Mouse (Mus musculus) myocyte (in vitro differentiated cells): Measurements from ENCODE around the gene Camkk1. TPM values are rescaled to one million over a fixed set of nuclear protein-coding genes. Genes with fewer than 3 reads are reported as not detected.

ENCODE experiments used
- H3K27me3 ChIP-seq: one replicate; pipeline ENCODE4 v1.6.1; 2011; ENCODE audit not compliant: control insufficient read depth, insufficient read depth, insufficient read length
- H3K36me3 ChIP-seq: one replicate; pipeline ENCODE4 v1.6.1; 2011; ENCODE audit not compliant: control insufficient read depth, insufficient read depth
- H3K4me2 ChIP-seq: one replicate; pipeline ENCODE4 v1.6.1; 2011; ENCODE audit warnings: low read depth, control low read depth
- H3K4me3 ChIP-seq: one replicate; pipeline ENCODE4 v1.5.1; 2011; ENCODE audit warnings: mild to moderate bottlenecking, control low read depth, moderate library complexity
- H3K79me2 ChIP-seq: one replicate; pipeline ENCODE4 v1.6.1; 2011; ENCODE audit not compliant: control insufficient read depth, insufficient read depth
- H3ac ChIP-seq: one replicate; pipeline ENCODE4 v1.6.1; 2011; ENCODE audit not compliant: control insufficient read depth, insufficient read length
- CEBPB ChIP-seq: IDR thresholded peaks from 2 replicates; pipeline ENCODE4 v1.6.1; 2011; ENCODE audit warnings: mild to moderate bottlenecking, moderate library complexity; ENCODE audit not compliant: poor library complexity, insufficient read depth, severe bottlenecking
- E2F4 ChIP-seq: IDR thresholded peaks from one replicate; pipeline ENCODE4 v1.6.1; 2011; ENCODE audit warnings: mild to moderate bottlenecking, control low read depth, moderate library complexity; ENCODE audit not compliant: insufficient read depth
- MAX ChIP-seq: IDR thresholded peaks from one replicate; pipeline ENCODE4 v1.6.1; 2011; ENCODE audit warnings: low read depth, mild to moderate bottlenecking, control low read depth
- MYOD1 ChIP-seq, 3 experiments: IDR thresholded peaks; one replicate each; pipeline ENCODE4 v1.6.1; 2011; ENCODE audit warnings: control low read depth in 2 of 3, low read depth in 2 of 3, mild to moderate bottlenecking in 2 of 3, moderate library complexity in 1 of 3; ENCODE audit not compliant: insufficient read length in 2 of 3, control insufficient read depth in 1 of 3
- MYOG ChIP-seq, 3 experiments: IDR thresholded peaks; one replicate each; pipeline ENCODE4 v1.6.1; 2011; ENCODE audit warnings: control low read depth in 2 of 3, low read depth in 2 of 3, mild to moderate bottlenecking in 2 of 3; ENCODE audit not compliant: insufficient read length in 2 of 3, control insufficient read depth in 1 of 3, insufficient read depth in 1 of 3
- POLR2A ChIP-seq: IDR thresholded peaks from one replicate; pipeline ENCODE4 v1.6.1; 2011; ENCODE audit warnings: low read depth, mild to moderate bottlenecking, control low read depth, moderate library complexity; ENCODE audit not compliant: insufficient read length
- POLR2AphosphoS2 ChIP-seq: IDR thresholded peaks from one replicate; pipeline ENCODE4 v1.6.1; 2011; ENCODE audit warnings: low read depth, control low read depth; ENCODE audit not compliant: insufficient read length
- REST ChIP-seq: IDR thresholded peaks from one replicate; pipeline ENCODE4 v1.6.1; 2011; ENCODE audit warnings: mild to moderate bottlenecking, control low read depth, moderate library complexity; ENCODE audit not compliant: insufficient read depth, insufficient read length
- SRF ChIP-seq: IDR thresholded peaks from one replicate; pipeline ENCODE4 v1.6.1; 2011; ENCODE audit warnings: low read depth; ENCODE audit not compliant: control insufficient read depth, insufficient read length
- TCF12 ChIP-seq: IDR thresholded peaks from one replicate; pipeline ENCODE4 v1.6.1; 2011; ENCODE audit warnings: mild to moderate bottlenecking, control low read depth; ENCODE audit not compliant: poor library complexity, insufficient read depth, severe bottlenecking
- TCF3 ChIP-seq: IDR thresholded peaks from one replicate; pipeline ENCODE4 v1.6.1; 2011; ENCODE audit warnings: low read depth, control low read depth; ENCODE audit not compliant: insufficient read length
- USF1 ChIP-seq: IDR thresholded peaks from one replicate; pipeline ENCODE4 v1.6.1; 2011; ENCODE audit warnings: low read depth, mild to moderate bottlenecking, control low read depth, moderate library complexity
- polyA plus RNA-seq: library from polyadenylated mRNA; unstranded; fragments of >200 nt; fragmentation: generic; extraction: Trizol; gene quantifications from one replicate; pipeline ENCODE4 v1.2.1, GENCODE M21; 2012; ENCODE audit warnings: missing spikeins

The Camkk1 gene
- polyA plus RNA-seq, 1 experiment, result 3.3 TPM

DNA sequence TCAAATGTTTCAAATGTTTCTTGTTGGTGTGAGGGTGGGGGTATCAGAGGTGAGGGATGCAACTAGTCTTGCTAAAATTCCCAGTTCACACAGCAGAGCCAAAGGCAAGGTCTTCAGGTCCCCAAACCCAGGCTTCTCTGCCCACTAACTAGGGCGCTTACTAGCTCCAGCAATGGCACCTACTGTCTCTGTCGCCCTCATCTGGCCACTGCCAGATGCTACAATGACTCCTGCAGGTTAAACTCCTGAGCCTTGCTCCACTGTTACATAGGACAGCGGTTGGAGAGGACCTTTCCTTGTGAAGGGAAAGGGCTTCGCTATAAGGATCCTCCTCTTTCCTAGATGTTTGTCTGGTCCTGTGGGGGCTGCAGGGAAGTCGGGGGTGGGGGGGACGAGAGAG, 17.8 kb upstream of the Camkk1 start:
- Histone ChIP-seq H3K4me2 (no peak overlapping the region), H3ac (no peak overlapping the region), H3K4me3 (no peak overlapping the region), H3K79me2 (no peaks in the 10 kb centered on the region), H3K27me3 (no peaks in the 10 kb centered on the region), H3K36me3 (no peaks in the 10 kb centered on the region)
- TF ChIP-seq REST (no peak), MYOG (IDR thresholded peaks at IDR 0.05; ENCODE audit: control insufficient read depth in 1 of 3, insufficient read depth in 1 of 3, insufficient read length in 2 of 3, low read depth in 2 of 3) (no peak), MAX (no peak), CEBPB (no peak), USF1 (no peak)

DNA sequence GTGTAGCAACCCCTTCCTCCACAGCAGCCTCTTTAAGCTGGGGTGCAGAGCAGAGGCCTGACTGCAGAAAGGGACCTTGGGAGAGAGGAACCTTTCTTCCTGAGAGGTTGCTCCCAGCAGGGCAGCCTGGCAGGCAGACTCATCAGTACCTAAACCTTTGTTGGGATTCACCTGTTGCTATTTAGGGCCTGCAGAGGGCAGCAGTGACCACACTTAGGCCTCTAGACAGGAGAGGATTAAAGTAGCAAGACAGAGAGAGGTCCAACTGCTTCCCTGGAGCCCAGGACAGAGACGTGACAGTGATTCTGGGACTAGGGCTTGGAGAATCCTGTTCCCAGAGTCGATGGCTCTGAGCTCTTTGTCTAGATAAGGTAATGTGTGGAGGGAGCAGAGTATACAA, 12.4 kb upstream of the Camkk1 start:
- no peak overlapping the region for H3ac ChIP-seq
- H3K36me3 ChIP-seq, result no peaks in the 10 kb centered on the region
- H3K4me2 ChIP-seq, result no peak overlapping the region
- no peaks in the 10 kb centered on the region for H3K27me3 ChIP-seq
- no peaks in the 10 kb centered on the region for H3K79me2 ChIP-seq
- no peak for TF ChIP-seq CEBPB
- no peak for TF ChIP-seq POLR2AphosphoS2
- no peak for TF ChIP-seq MYOD1 (IDR thresholded peaks at IDR 0.05; ENCODE audit: control insufficient read depth in 1 of 3, insufficient read length in 2 of 3, low read depth in 2 of 3)
- no peak for TF ChIP-seq MAX
- TF ChIP-seq TCF12, result no peak
- TF ChIP-seq REST, result no peak
- no peak for TF ChIP-seq USF1
- no peak for TF ChIP-seq E2F4
- no peak for TF ChIP-seq POLR2A
- no peak for TF ChIP-seq MYOG (IDR thresholded peaks at IDR 0.05; ENCODE audit: control insufficient read depth in 1 of 3, insufficient read depth in 1 of 3, insufficient read length in 2 of 3, low read depth in 2 of 3)
- TF ChIP-seq TCF3, result no peak
- no peak for TF ChIP-seq SRF
- no peak overlapping the region for H3K4me3 ChIP-seq

DNA sequence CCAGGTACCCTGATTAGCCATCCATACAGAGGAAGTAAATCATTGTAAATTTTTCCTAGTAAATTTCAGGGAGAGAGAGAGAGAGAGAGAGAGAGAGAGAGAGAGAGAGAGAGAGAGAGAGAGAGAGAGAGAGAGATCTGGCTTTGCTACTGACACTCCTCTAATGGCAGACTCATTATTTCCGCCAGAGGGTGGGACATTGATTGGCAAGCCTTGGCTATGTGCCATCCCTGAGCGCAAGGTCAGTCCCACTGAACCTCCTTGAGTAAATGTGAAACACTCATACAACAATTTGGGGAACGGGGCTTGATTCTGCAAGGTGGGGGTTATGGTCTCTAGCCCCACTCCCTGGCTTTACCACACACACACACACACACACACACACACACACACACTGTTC, 11.7 kb upstream of the Camkk1 start:
- Histone ChIP-seq H3K79me2 (no peaks in the 10 kb centered on the region), H3K4me3 (no peak overlapping the region), H3K27me3 (no peaks in the 10 kb centered on the region), H3K36me3 (no peaks in the 10 kb centered on the region), H3K4me2 (no peak overlapping the region), H3ac (no peak overlapping the region)
- TF ChIP-seq TCF12 (no peak), POLR2AphosphoS2 (no peak), USF1 (no peak), MYOD1 (IDR thresholded peaks at IDR 0.05; ENCODE audit: control insufficient read depth in 1 of 3, insufficient read length in 2 of 3, low read depth in 2 of 3) (no peak), SRF (no peak), CEBPB (no peak), MAX (no peak), POLR2A (no peak), TCF3 (no peak)

DNA sequence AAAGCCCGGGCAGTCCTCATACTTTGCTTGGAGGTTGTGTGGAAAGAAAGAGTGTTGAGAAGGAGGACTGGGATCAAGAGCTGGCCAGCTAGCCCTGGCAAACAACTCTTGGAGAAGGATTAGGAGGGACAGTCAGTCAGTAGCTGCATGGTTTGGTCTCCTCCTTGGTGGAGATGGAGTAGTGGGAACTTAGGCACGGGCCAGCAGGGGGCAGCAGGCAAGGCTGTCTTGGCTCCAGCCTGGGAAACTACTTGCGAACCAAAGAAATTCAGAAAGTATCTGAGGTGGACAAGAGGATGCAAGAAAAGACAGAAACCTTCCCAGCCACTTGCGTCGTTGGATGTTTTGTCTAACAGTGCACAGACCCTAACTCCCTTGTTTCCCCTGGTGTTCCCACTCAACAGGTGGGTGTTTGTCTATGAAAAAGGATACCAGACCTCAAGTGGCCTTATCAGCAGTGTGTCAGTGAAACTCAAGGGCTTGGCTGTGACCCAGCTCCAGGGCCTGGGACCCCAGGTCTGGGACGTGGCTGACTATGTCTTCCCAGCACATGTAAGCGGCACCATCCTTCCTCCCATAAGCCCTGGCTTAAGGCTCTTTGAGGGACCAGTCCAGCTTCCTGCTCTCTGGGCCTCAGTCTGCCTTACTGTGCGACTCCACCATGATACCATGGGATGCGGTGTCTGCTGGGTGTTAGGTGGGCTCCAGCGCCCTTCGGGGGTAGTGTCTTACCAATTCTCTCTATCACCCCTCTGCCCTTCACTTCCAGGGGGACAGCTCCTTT, 10.9 kb upstream of the Camkk1 start:
- H3ac ChIP-seq, result no peak overlapping the region
- no peaks in the 10 kb centered on the region for H3K36me3 ChIP-seq
- no peak overlapping the region for H3K4me2 ChIP-seq
- no peak overlapping the region for H3K4me3 ChIP-seq
- TF ChIP-seq CEBPB (no peak), SRF (no peak), POLR2AphosphoS2 (no peak), MYOG (IDR thresholded peaks at IDR 0.05; ENCODE audit: control insufficient read depth in 1 of 3, insufficient read depth in 1 of 3, insufficient read length in 2 of 3, low read depth in 2 of 3) (no peak), USF1 (no peak), REST (no peak), TCF12 (no peak)
- no peaks in the 10 kb centered on the region for H3K79me2 ChIP-seq
- no peaks in the 10 kb centered on the region for H3K27me3 ChIP-seq

DNA sequence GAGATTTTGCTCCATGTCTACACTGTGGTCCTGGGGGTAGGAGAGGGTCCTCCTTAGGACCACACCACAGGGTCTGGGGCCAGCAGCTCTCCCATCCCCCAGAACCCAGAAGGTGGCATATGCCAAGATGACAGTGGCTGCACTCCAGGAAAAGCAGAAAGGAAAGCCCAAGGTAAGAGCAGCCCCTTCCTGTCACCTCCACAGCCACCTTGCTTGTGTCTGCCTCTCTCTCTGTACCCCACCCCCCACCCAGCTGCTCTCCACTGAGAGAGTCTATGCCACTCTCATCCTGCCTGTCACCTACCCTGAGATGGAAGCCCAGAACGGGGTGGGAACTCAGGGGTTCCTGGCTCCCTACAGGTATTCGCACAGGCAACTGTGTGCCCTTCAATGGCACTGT, 10.0 kb upstream of the Camkk1 start:
- TF ChIP-seq TCF12 (no peak), POLR2A (no peak)
- no peaks in the 10 kb centered on the region for H3K27me3 ChIP-seq

More for the DNA sequence above, 10.0 kb upstream of the Camkk1 start:
- Histone ChIP-seq H3ac (no peak overlapping the region), H3K36me3 (no peaks in the 10 kb centered on the region), H3K4me2 (no peak overlapping the region), H3K4me3 (no peak overlapping the region), H3K79me2 (no peaks in the 10 kb centered on the region)
